Mouse (Mus musculus) bone marrow macrophage, adult 2 months (primary cell): ENCODE data around the gene Mark2.

Source experiments
- CTCF ChIP-seq: IDR thresholded peaks from 2 replicates; pipeline ENCODE4 v1.5.1; 2012; ENCODE audit warnings: low read depth, mild to moderate bottlenecking, low read length, moderate library complexity
- POLR2A ChIP-seq: IDR thresholded peaks from 2 replicates; pipeline ENCODE4 v1.6.1; 2012; ENCODE audit warnings: mild to moderate bottlenecking, low read depth, low read length, borderline replicate concordance

GRCm38 (mm10) chr19:7386042-7386441 lies 44.4 kb upstream of the Mark2 start:
- TF ChIP-seq CTCF (no peak), POLR2A (no peak)
